Mouse (Mus musculus) brain, embryonic 18.5 days (tissue): Measurements from ENCODE around the gene Thoc3.
"Not testable (repeated sequence)": the region's sequence is repeated elsewhere in the genome, so short reads cannot be mapped to it uniquely, and the experiment has no call there.

Source experiments
- DNase-seq: peaks from one replicate; pipeline ENCODE4 v3.0.0-alpha.2; 2012; ENCODE audit warnings: low read depth, low spot score

The Thoc3 gene

DNA sequence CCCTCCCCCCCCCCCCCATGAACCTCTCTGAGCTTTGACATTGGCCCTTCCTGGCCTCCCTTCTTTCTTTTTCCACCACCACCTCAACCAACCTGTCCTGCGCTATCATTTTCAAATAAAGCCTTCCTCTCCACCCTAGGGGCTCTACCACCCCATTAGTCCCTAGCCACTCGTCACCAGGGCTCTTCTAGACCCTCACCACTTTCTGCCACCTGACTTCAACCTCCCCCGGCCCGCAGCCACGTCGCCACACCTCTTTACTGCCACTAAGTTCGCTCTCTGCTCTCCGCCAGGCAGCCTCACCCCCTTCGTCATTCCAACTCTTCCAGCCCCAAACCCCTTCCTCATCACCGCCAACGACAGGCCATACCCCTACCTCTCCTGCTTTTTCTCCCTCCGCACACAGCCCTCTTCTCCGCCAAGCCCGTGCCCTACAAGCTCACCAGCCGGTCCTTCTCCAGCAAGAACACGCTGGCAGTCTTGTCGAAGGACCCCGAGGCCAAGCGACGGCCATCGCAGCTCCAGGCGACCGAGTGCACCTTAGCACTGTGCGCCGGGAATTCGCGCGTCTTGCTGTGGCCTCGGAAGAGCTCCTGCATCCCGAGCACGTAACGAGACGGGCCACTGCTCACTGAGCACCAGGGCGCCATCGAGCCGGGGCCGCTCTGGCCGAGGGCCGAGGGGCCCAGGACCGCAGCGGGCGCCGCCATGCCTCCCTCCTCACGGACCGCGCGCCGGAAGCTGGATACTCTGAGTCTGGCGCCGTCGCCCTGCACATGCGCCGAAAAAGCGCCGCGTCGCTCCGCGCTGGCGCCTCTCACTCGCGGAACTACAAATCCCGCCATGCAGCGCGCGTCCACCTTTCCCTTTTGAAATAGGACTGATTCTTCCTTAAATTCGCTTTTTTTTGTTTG, at the start of gene Thoc3:
Gene Thoc3 (minus strand): TSS at position 752 of the 914 bp plus-strand sequence.
- peak; percentile 66 for DNase-seq

DNA sequence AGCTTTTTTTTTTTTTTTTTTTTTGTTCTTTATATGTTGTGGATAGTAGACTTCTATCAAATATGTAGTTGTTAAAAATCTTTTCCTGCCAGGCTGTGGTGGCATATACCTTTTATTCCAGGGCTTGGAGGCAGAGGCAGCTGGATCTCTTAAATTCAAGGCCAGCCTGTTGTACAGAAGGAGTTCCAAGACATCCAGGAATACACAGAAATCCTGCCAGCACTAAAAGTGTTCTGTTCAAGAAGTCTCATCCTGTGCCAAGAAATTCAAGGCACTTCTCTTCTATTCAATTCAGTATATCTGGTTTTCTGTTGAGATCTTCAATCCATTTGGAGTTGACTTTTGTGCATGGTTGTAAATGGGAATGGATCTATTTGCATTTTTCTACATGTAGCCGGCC, 37.3 kb upstream of the Thoc3 start:
- DNase-seq: no peak

- DNase-seq: no peak
Observed at GRCm38 (mm10) chr13:54504611-54505260, 36.1 kb upstream of the Thoc3 start.

GRCm38 (mm10) chr13:54503604-54504521, 35.2 kb upstream of the Thoc3 start, which contains the start of gene Simc1:
TSS of gene Simc1 (plus strand) at chr13:54503779.
- peak; percentile 12 for DNase-seq

- DNase-seq: no peak
Observed at GRCm38 (mm10) chr13:54503278-54503603, 34.6 kb upstream of the Thoc3 start.

DNA sequence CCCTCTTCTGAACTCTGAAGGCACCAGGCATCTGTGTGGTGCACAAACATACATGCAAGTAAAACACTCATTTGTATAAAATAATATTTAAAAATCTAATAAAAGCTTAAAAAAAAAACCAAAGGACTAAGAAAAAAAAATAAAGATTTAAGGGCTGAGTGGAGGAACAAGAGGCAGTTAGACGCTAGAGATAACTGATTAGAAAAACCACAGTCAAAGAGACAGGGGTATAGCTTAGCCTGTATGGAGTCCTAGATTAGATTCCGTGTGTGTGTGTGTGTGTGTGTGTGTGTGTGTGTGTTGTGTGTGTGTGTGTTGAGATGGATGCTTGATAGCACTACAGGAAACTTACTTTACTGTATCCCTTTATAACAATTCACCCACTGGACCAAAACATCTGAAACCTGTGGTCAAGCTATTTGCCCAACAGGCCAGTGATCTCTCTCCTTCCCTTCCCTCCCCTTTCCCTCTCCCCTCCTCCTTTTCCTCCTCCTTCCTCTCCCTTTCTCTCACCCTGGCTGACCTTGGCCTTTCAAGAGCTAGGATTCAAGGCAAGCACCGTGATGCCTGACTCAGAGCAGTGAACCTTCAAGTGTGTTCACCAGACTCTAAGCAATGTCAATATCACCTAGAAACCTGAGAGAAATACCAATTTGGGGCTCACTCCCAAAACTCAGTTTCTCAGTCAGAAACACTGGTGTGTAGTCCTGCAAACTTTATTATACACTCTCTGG, 33.5 kb upstream of the Thoc3 start:
- no peak for DNase-seq

DNA sequence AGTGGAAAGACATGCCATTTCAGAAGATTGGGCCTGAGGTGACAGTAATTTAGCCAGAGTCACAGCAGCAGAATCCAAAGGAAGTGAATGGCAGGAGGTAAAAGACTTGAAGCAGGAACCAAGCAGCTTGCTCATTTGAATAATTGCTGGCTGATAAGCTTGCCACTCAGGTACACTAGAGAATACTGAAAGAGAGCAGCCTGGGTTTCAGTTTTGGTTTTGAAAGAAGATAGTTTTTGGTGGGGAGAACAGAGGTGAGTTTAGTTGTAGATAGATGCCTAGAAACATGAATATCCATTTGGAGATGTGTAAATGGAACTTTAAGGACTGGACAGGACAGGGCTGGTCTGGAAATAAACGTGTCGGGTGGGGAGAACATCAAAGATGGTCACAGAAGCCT, 32.7 kb upstream of the Thoc3 start:
- no peak for DNase-seq

- not testable (repeated sequence) for DNase-seq
Observed at GRCm38 (mm10) chr13:54499551-54499950, 30.9 kb upstream of the Thoc3 start.

GRCm38 (mm10) chr13:54491381-54491780, 22.7 kb upstream of the Thoc3 start:
- no peak for DNase-seq

- DNase-seq: no peak
Observed at GRCm38 (mm10) chr13:54490411-54490810, 21.8 kb upstream of the Thoc3 start.

DNA sequence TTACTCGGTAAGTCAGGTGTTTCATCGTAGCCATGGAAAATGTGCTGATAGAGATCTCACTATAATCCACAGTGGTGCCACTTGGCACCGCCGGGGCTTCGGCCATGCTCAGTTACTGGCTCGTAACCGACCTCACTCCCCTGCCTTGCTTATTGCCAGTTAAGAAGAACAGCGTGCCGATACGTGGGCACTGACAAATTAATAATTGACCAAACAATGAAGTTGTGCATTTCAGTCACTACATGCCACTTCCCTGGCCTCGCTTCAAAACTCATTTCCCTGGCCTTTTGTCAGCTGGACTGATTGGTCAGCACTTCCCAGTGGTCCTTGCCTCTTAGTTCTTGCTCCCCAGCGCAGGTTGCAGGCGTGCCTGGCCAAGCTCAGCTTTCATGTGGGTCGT, 12.8 kb upstream of the Thoc3 start:
- DNase-seq: no peak

- DNase-seq: no peak
Observed at GRCm38 (mm10) chr13:54479286-54479685, 10.6 kb upstream of the Thoc3 start.

- DNase-seq: no peak
Observed at GRCm38 (mm10) chr13:54475702-54476101, 7.1 kb upstream of the Thoc3 start.

DNA sequence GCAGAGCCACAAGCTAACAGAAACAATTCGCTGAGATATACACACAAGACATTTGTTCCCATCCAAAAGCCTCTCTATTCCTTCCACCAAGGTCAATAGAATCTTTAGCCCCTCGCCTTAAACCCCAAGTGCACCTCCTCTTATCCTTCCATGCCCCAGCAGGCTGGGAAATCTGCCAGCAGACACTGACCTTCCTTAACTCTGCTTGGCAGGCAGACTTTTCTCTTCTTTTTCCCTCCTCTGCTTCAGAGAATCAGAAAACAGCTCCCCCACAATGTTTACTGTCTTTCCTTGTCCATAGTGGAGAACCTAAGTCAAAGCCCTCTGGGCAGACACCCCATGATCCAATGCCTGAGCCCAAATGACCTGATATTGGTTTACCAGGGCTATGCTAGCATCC, 6.3 kb upstream of the Thoc3 start:
- DNase-seq: no peak

DNA sequence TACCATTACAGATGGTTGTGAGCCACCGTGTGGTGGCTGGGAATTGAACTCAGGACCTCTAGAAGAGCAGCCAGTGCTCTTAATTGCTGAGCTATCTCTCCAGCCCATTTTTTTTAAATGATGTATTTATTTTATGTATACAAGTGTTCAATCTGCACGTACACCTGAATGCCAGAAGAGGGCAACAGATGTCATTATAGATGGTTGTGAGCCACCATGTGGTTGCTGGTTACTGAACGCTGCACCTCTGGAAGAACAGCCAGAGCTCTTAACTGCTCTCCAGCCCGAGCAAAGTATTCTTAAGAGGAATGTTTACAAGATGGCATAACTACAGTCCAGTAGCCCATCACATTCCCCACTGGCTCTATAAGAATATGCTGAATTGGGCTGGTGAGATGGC, 3.3 kb upstream of the Thoc3 start:
- DNase-seq: no peak

- no peak for DNase-seq
Observed at GRCm38 (mm10) chr13:54469012-54469354, 334 bp upstream of the Thoc3 start.

- no peak for DNase-seq
Observed at GRCm38 (mm10) chr13:54459282-54459681, 9.4 kb downstream of the Thoc3 start.

- DNase-seq: no peak
Observed at GRCm38 (mm10) chr13:54457062-54457461, 11.6 kb downstream of the Thoc3 start.

- DNase-seq: peak; percentile 60
Observed at GRCm38 (mm10) chr13:54447496-54448224, 21.0 kb downstream of the Thoc3 start.

DNA sequence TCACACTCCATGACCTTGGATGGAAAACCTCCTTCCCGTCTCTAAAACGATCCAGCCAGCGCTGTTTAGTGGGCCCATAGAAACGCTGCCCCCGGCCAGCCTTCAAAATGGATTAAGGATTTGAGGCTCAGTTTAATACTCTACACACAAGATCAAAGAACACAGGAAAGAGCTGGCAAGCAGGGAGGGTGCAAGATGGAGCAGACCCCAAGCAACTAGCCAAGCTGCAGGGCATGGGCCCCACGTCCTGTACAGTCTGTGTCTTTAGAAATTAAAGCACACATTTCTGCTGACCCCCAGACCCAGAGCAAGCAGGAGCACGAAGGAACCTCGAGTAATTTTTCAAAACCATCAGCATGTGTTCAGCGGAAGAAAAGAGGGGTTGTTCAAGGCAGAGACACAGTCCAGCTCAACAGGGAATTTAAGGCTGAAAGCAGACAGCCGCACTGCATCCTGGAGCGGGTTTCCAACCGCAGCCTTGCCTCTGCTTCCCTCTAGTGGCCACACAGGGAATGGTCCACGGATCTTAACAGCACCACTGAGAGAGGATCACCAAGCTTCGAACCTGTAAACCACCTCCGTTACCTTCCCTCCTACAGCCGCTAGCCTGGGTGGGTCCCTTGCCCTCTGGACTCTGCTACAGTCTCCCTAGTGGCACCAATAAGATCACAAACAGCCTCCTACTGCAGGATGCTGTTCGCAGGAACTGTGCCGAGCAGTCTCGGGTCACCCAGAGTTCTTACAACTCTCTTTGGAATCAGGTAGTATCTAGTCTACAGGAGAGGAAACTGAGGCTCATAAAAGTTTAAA, 21.8 kb downstream of the Thoc3 start:
- peak; percentile 59 for DNase-seq
